Mouse (Mus musculus) liver, adult 2 months (tissue): Measurements from ENCODE around the gene Ercc6. TPM values are rescaled to one million over a fixed set of nuclear protein-coding genes. Genes with fewer than 3 reads are reported as not detected.
A peak's percentile ranks its signal among the peaks of the same experiment; 100 is the strongest.

Source experiments
- DNase-seq: peaks from one replicate; pipeline ENCODE4 v3.0.0-alpha.2; 2011; ENCODE audit warnings: low read depth, low spot score; ENCODE audit errors: extremely low read depth
- H3K27ac ChIP-seq: fragments of 200-500 bp; replicated peaks from 2 replicates; pipeline ENCODE4 v1.5.1; 2012; ENCODE audit warnings: low read depth, mild to moderate bottlenecking, control low read depth, inconsistent platforms, low read length; ENCODE audit not compliant: insufficient read depth
- H3K27me3 ChIP-seq: fragments of 200-500 bp; 2 replicates; pipeline ENCODE4 v1.6.1; 2012; ENCODE audit warnings: mild to moderate bottlenecking, moderate library complexity, low read length, inconsistent platforms; ENCODE audit not compliant: control insufficient read depth, insufficient read depth
- H3K36me3 ChIP-seq: fragments of 200-500 bp; 2 replicates; pipeline ENCODE4 v1.6.1; 2012; ENCODE audit warnings: low read length, inconsistent platforms; ENCODE audit not compliant: control insufficient read depth, insufficient read depth
- H3K4me1 ChIP-seq: fragments of 200-500 bp; 2 replicates; pipeline ENCODE4 v1.6.1; 2011; ENCODE audit warnings: low read length; ENCODE audit not compliant: control insufficient read depth, insufficient read depth
- H3K4me3 ChIP-seq: fragments of 200-500 bp; 2 replicates; pipeline ENCODE4 v1.5.1; 2011; ENCODE audit warnings: low read depth, mild to moderate bottlenecking, control low read depth, low read length, moderate library complexity; ENCODE audit not compliant: insufficient read depth
- H3K79me2 ChIP-seq: fragments of 200-500 bp; 2 replicates; pipeline ENCODE4 v1.6.1; 2012; ENCODE audit warnings: inconsistent platforms, mild to moderate bottlenecking, low read length, moderate library complexity; ENCODE audit not compliant: control insufficient read depth, insufficient read depth
- H3K9ac ChIP-seq: fragments of 200-500 bp; 2 replicates; pipeline ENCODE4 v1.6.1; 2012; ENCODE audit warnings: low read depth, mild to moderate bottlenecking, control low read depth, inconsistent platforms, low read length
- CTCF ChIP-seq: fragments of 200-500 bp; IDR thresholded peaks from 2 replicates; pipeline ENCODE4 v1.5.1; 2011; ENCODE audit warnings: low read depth, low read length, control low read depth
- POLR2A ChIP-seq: fragments of 200-500 bp; IDR thresholded peaks from 2 replicates; pipeline ENCODE4 v1.6.1; 2011; ENCODE audit warnings: low read length, control low read depth; ENCODE audit not compliant: insufficient read depth; ENCODE audit errors: extremely low read depth
- WGBS: fragments of 180-500 bp; shearing (Covaris S2); methylation state at CpG from one replicate; pipeline ENCODE4 v1.1.7; 2018; 5-methylcytosine and 5-hydroxymethylcytosine counted together
- polyA plus RNA-seq: library from polyadenylated mRNA; depleted of rRNA; stranded (reverse); fragments of >200 nt; gene quantifications from 2 replicates; pipeline ENCODE4 v1.2.3, GENCODE M21; 2012
- total RNA-seq: library from RNA; depleted of rRNA; stranded (reverse); fragments of >200 nt; gene quantifications from 2 replicates; pipeline ENCODE4 v1.2.3, GENCODE M21; 2014

Gene Ercc6
- total and polyA plus RNA-seq, 2 experiments = 2.8 to 11.2 TPM

- Histone ChIP-seq H3K79me2 (peaks cover 6% of the 10 kb centered on the region; the same call in 1 of the 2 replicates), H3K36me3 (no peaks in the 10 kb centered on the region), H3K4me3 (no peak overlapping the region), H3K9ac (no peak overlapping the region), H3K27me3 (no peaks in the 10 kb centered on the region), H3K4me1 (peaks cover 2% of the 10 kb centered on the region), H3K27ac (no peak overlapping the region)
- DNase-seq = no peak
- TF ChIP-seq POLR2A = no peak
- WGBS = 81% methylated on average over 6 of the region's 6 CpGs
These were observed 3.8 kb upstream of the Ercc6 start for GRCm38 (mm10) chr14:32509443-32509961.

GRCm38 (mm10) chr14:32512912-32513311, 409 bp upstream of the Ercc6 start:
- peaks cover 2% of the 10 kb centered on the region for H3K4me1 ChIP-seq
- H3K9ac ChIP-seq = peak overlapping the region; percentile 6; the same call in 1 of the 2 replicates
- 37% methylated on average over 9 of the region's 9 CpGs for WGBS
- peaks cover 8% of the 10 kb centered on the region; the same call in 1 of the 2 replicates for H3K36me3 ChIP-seq
- no peak for DNase-seq
- TF ChIP-seq CTCF = no peak
- TF ChIP-seq POLR2A = no peak
- no peaks in the 10 kb centered on the region for H3K27me3 ChIP-seq
- H3K79me2 ChIP-seq = peaks cover 15% of the 10 kb centered on the region; the same call in 1 of the 2 replicates
- no peak overlapping the region for H3K4me3 ChIP-seq
- H3K27ac ChIP-seq = peak overlapping the region; percentile 70

GRCm38 (mm10) chr14:32516086-32516485, 2.8 kb downstream of the Ercc6 start:
- Histone ChIP-seq H3K27me3 (no peaks in the 10 kb centered on the region), H3K9ac (no peak overlapping the region), H3K4me1 (peaks cover 7% of the 10 kb centered on the region), H3K79me2 (peaks cover 15% of the 10 kb centered on the region; the same call in 1 of the 2 replicates), H3K27ac (no peak overlapping the region), H3K4me3 (no peak overlapping the region), H3K36me3 (peaks cover 18% of the 10 kb centered on the region; the same call in 1 of the 2 replicates)
- 78% methylated on average over 1 of the region's 1 CpGs for WGBS
- TF ChIP-seq CTCF (no peak), POLR2A (no peak)
- DNase-seq = no peak

GRCm38 (mm10) chr14:32518543-32518942, 5.2 kb downstream of the Ercc6 start:
- H3K4me1 ChIP-seq = peaks cover 6% of the 10 kb centered on the region; the same call in 1 of the 2 replicates
- 88% methylated on average over 2 of the region's 2 CpGs for WGBS
- no peaks in the 10 kb centered on the region for H3K27me3 ChIP-seq
- H3K36me3 ChIP-seq = peaks cover 27% of the 10 kb centered on the region; the same call in 1 of the 2 replicates
- no peak overlapping the region for H3K4me3 ChIP-seq
- no peak overlapping the region for H3K9ac ChIP-seq
- DNase-seq = no peak
- peaks cover 15% of the 10 kb centered on the region; the same call in 1 of the 2 replicates for H3K79me2 ChIP-seq
- TF ChIP-seq POLR2A = no peak
- no peak for TF ChIP-seq CTCF
- H3K27ac ChIP-seq = no peak overlapping the region

GRCm38 (mm10) chr14:32520400-32520926, 7.1 kb downstream of the Ercc6 start:
- TF ChIP-seq POLR2A (no peak), CTCF (no peak)
- Histone ChIP-seq H3K36me3 (peaks cover 27% of the 10 kb centered on the region; the same call in 1 of the 2 replicates), H3K4me1 (peaks cover 6% of the 10 kb centered on the region; the same call in 1 of the 2 replicates), H3K79me2 (peaks cover 9% of the 10 kb centered on the region; the same call in 1 of the 2 replicates), H3K4me3 (no peak overlapping the region), H3K9ac (no peak overlapping the region), H3K27me3 (no peaks in the 10 kb centered on the region), H3K27ac (no peak overlapping the region)
- DNase-seq = no peak
- WGBS = 52% methylated on average over 7 of the region's 7 CpGs

GRCm38 (mm10) chr14:32522336-32522735, 9.0 kb downstream of the Ercc6 start:
- no peak for TF ChIP-seq CTCF
- no peak for TF ChIP-seq POLR2A
- H3K79me2 ChIP-seq = peaks cover 2% of the 10 kb centered on the region; the same call in 1 of the 2 replicates
- H3K9ac ChIP-seq = no peak overlapping the region
- no peak overlapping the region for H3K27ac ChIP-seq
- peaks cover 27% of the 10 kb centered on the region; the same call in 1 of the 2 replicates for H3K36me3 ChIP-seq
- peaks cover 8% of the 10 kb centered on the region; the same call in 1 of the 2 replicates for H3K4me1 ChIP-seq
- no peaks in the 10 kb centered on the region for H3K27me3 ChIP-seq
- no peak for DNase-seq
- H3K4me3 ChIP-seq = no peak overlapping the region
- WGBS = 98% methylated on average over 2 of the region's 2 CpGs
